Mouse (Mus musculus) hindbrain, embryonic 11.5 days (tissue): Measurements from ENCODE around the gene Ltb4r1. TPM values are rescaled to one million over a fixed set of nuclear protein-coding genes. Genes with fewer than 3 reads are reported as not detected.

ENCODE experiments used
- ATAC-seq: fragments of 200-750 bp; cut with Nextera tagmentation; 2 replicates; pipeline ENCODE4 v1.8.0; 2017; ENCODE audit warnings: mild to moderate bottlenecking, moderate TSS enrichment, moderate library complexity; ENCODE audit not compliant: low FRiP score
- DNase-seq: peaks from one replicate; pipeline ENCODE4 v3.0.0-alpha.2; 2015; ENCODE audit warnings: low spot score
- H3K27ac ChIP-seq: fragments of 300-500 bp; sonication (generic); 2 replicates; pipeline ENCODE4 v1.5.1; 2014; ENCODE audit warnings: mild to moderate bottlenecking, low read depth, low read length
- H3K27me3 ChIP-seq: fragments of 300-500 bp; sonication (generic); 2 replicates; pipeline ENCODE4 v1.6.1; 2014; ENCODE audit warnings: mild to moderate bottlenecking, low read length, moderate library complexity, mixed read lengths; ENCODE audit not compliant: control insufficient read depth, insufficient read depth
- H3K36me3 ChIP-seq: fragments of 300-500 bp; sonication (generic); 2 replicates; pipeline ENCODE4 v1.6.1; 2014; ENCODE audit warnings: mild to moderate bottlenecking, low read length, moderate library complexity, mixed read lengths; ENCODE audit not compliant: control insufficient read depth, insufficient read depth
- H3K4me1 ChIP-seq: fragments of 300-500 bp; sonication (generic); replicated peaks from 2 replicates; pipeline ENCODE4 v1.6.1; 2014; ENCODE audit warnings: low read length, mixed read lengths; ENCODE audit not compliant: control insufficient read depth, insufficient read depth
- H3K4me2 ChIP-seq: fragments of 300-500 bp; sonication (generic); replicated peaks from 2 replicates; pipeline ENCODE4 v1.6.1; 2014; ENCODE audit warnings: mild to moderate bottlenecking, low read depth, low read length
- H3K4me3 ChIP-seq: fragments of 300-500 bp; sonication (generic); 2 replicates; pipeline ENCODE4 v1.5.1; 2014; ENCODE audit warnings: low read depth, low read length
- H3K9ac ChIP-seq: fragments of 300-500 bp; sonication (generic); 2 replicates; pipeline ENCODE4 v1.6.1; 2014; ENCODE audit warnings: low read depth, low read length
- H3K9me3 ChIP-seq: fragments of 300-500 bp; sonication (generic); 2 replicates; pipeline ENCODE4 v1.6.1; 2016; ENCODE audit warnings: low read length; ENCODE audit not compliant: control insufficient read depth
- WGBS: fragments of 180-500 bp; shearing (Covaris S2); extraction: QIAGEN DNeasy Blood & Tissue Kit; methylation state at CpG from one replicate; pipeline ENCODE4 v1.1.7; 2014; 5-methylcytosine and 5-hydroxymethylcytosine counted together
- polyA plus RNA-seq: library from polyadenylated mRNA; unstranded; fragments of >200 nt; fragmentation: Nextera tagmentation; extraction: Ambion mirVana; gene quantifications from 2 replicates; pipeline ENCODE4 v1.2.1, GENCODE M21; 2014

Ltb4r1 gene
- polyA plus RNA-seq, 1 experiment from 2014 or later = not detected

GRCm38 (mm10) chr14:55815310-55815751 lies 49.6 kb downstream of the Ltb4r1 start:
- H3K27me3 ChIP-seq = no peaks in the 10 kb centered on the region
- H3K9me3 ChIP-seq = no peaks in the 10 kb centered on the region
- peak overlapping the region; percentile 12 for H3K9ac ChIP-seq
- H3K4me3 ChIP-seq = peak overlapping the region; percentile 41
- H3K4me1 ChIP-seq = no peaks in the 10 kb centered on the region
- WGBS = 25% methylated on average over 17 of the region's 17 CpGs
- H3K4me2 ChIP-seq = peak overlapping the region; percentile 63
- no peaks in the 10 kb centered on the region for H3K36me3 ChIP-seq
- ATAC-seq = peak; percentile 47; the same call in 1 of the 2 replicates
- H3K27ac ChIP-seq = no peak overlapping the region
- peak; percentile 68 for DNase-seq

Other genes starting within 250 kb of the Ltb4r1 start
- gene Nrl, start 241.0 kb upstream of the Ltb4r1 start, polyA plus RNA-seq = 0.15 and 0.20 TPM in 2 replicates
- gene Pck2, start 225.7 kb upstream of the Ltb4r1 start, polyA plus RNA-seq = 11.3 and 12.6 TPM in 2 replicates
- 81.5 and 85.4 TPM in 2 replicates for gene Dcaf11, start 206.0 kb upstream of the Ltb4r1 start, polyA plus RNA-seq
- gene A730061H03Rik, start 205.6 kb upstream of the Ltb4r1 start, polyA plus RNA-seq = 0.52 TPM in 1 of 2 replicates, not detected in the other
- gene Fitm1, start 190.3 kb upstream of the Ltb4r1 start, polyA plus RNA-seq = 0.77 and 1.8 TPM in 2 replicates
- 126 TPM in 2 replicates for gene Psme1, start 187.8 kb upstream of the Ltb4r1 start, polyA plus RNA-seq
- gene Emc9, start 180.7 kb upstream of the Ltb4r1 start, polyA plus RNA-seq = 6.4 and 8.5 TPM in 2 replicates
- 195 and 222 TPM in 2 replicates for gene Psme2, start 174.8 kb upstream of the Ltb4r1 start, polyA plus RNA-seq
- gene Rnf31, start 174.3 kb upstream of the Ltb4r1 start, polyA plus RNA-seq = 10.6 and 12.1 TPM in 2 replicates
- gene Irf9, start 162.4 kb upstream of the Ltb4r1 start, polyA plus RNA-seq = 6.9 and 7.6 TPM in 2 replicates
- gene Rec8, start 147.9 kb upstream of the Ltb4r1 start, polyA plus RNA-seq = 8.2 and 8.8 TPM in 2 replicates
- gene Ipo4, start 130.0 kb upstream of the Ltb4r1 start, polyA plus RNA-seq = 71.2 and 73.1 TPM in 2 replicates
- 1.7 and 4.0 TPM in 2 replicates for gene Gm49378, start 128.1 kb upstream of the Ltb4r1 start, polyA plus RNA-seq
- 60.2 and 61.9 TPM in 2 replicates for gene Tm9sf1, start 122.2 kb upstream of the Ltb4r1 start, polyA plus RNA-seq
- 0.38 and 0.48 TPM in 2 replicates for gene Tssk4, start 115.8 kb upstream of the Ltb4r1 start, polyA plus RNA-seq
- 67.7 and 70.2 TPM in 2 replicates for gene Mdp1, start 105.5 kb upstream of the Ltb4r1 start, polyA plus RNA-seq
- 54.6 and 58.8 TPM in 2 replicates for gene Gmpr2, start 94.0 kb upstream of the Ltb4r1 start, polyA plus RNA-seq
- 596 and 597 TPM in 2 replicates for gene Nedd8, start 93.8 kb upstream of the Ltb4r1 start, polyA plus RNA-seq
- 52.7 and 63.1 TPM in 2 replicates for gene Tinf2, start 84.1 kb upstream of the Ltb4r1 start, polyA plus RNA-seq
- gene Tgm1, start 52.0 kb upstream of the Ltb4r1 start, polyA plus RNA-seq = 0.36 and 0.49 TPM in 2 replicates
- 25.3 and 27.4 TPM in 2 replicates for gene Rabggta, start 43.7 kb upstream of the Ltb4r1 start, polyA plus RNA-seq
- gene Dhrs1, start 20.3 kb upstream of the Ltb4r1 start, polyA plus RNA-seq = 68.6 and 72.1 TPM in 2 replicates
- 47.0 and 47.6 TPM in 2 replicates for gene Nop9, start 20.3 kb upstream of the Ltb4r1 start, polyA plus RNA-seq
- 0.33 TPM in 1 of 2 replicates, not detected in the other for gene Cideb, start 7.5 kb upstream of the Ltb4r1 start, polyA plus RNA-seq
- 0.28 and 0.62 TPM in 2 replicates for gene Ltb4r2, start 4.5 kb upstream of the Ltb4r1 start, polyA plus RNA-seq
- gene Adcy4, start 18.1 kb downstream of the Ltb4r1 start, polyA plus RNA-seq = 6.6 and 7.6 TPM in 2 replicates
- gene Ripk3, start 22.9 kb downstream of the Ltb4r1 start, polyA plus RNA-seq = 11.0 and 12.9 TPM in 2 replicates
- 19.5 and 25.5 TPM in 2 replicates for gene Nfatc4, start 57.2 kb downstream of the Ltb4r1 start, polyA plus RNA-seq
- 8.3 and 8.8 TPM in 2 replicates for gene Nynrin, start 88.0 kb downstream of the Ltb4r1 start, polyA plus RNA-seq
- 0.17 and 0.31 TPM in 2 replicates for gene Cbln3, start 118.4 kb downstream of the Ltb4r1 start, polyA plus RNA-seq
- gene Khnyn, start 119.0 kb downstream of the Ltb4r1 start, polyA plus RNA-seq = 7.8 and 9.3 TPM in 2 replicates
- 39.7 and 41.9 TPM in 2 replicates for gene Sdr39u1, start 134.3 kb downstream of the Ltb4r1 start, polyA plus RNA-seq
- not detected in 2 replicates for gene Cma1, start 178.7 kb downstream of the Ltb4r1 start, polyA plus RNA-seq
- gene Cma2, start 185.0 kb downstream of the Ltb4r1 start, polyA plus RNA-seq = not detected in 2 replicates